Mouse (Mus musculus) cortical plate, adult 2 months (tissue): ENCODE measurements around the gene Pnpla5.

Experiments
- CTCF ChIP-seq: fragments of 200-500 bp; IDR thresholded peaks from 2 replicates; pipeline ENCODE4 v1.5.1; 2011; ENCODE audit warnings: mild to moderate bottlenecking, control low read depth, low read length; ENCODE audit not compliant: insufficient read depth; ENCODE audit errors: extremely low read depth
- POLR2A ChIP-seq: fragments of 200-500 bp; IDR thresholded peaks from 2 replicates; pipeline ENCODE4 v1.6.1; 2011; ENCODE audit warnings: mild to moderate bottlenecking, low read length, control low read depth; ENCODE audit not compliant: insufficient read depth; ENCODE audit errors: extremely low read depth

DNA sequence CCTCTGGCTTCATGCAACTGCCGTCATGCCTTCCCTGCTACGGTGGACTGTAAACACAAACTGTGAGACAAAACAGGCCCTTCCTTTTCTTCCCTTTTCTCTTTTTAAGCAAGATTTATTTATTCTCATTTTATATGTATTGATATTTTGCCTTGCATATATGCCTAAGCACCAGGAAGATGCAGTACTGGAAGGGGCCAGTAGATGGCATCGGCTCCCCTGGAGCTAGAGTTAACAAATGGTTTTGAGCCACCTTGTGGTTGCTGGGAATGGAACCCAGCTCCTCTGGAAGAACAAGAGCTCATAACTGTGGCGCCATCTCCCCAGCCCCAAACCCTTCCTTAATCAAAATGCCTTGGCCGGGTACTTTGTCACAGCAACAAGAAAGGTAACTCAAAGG is 12.5 kb upstream of the Pnpla5 start:
- TF ChIP-seq CTCF, result peak; percentile 45
- TF ChIP-seq POLR2A, result no peak
